Mouse (Mus musculus): ENCODE results near the gene Dcun1d3.

The Dcun1d3 gene

DNA sequence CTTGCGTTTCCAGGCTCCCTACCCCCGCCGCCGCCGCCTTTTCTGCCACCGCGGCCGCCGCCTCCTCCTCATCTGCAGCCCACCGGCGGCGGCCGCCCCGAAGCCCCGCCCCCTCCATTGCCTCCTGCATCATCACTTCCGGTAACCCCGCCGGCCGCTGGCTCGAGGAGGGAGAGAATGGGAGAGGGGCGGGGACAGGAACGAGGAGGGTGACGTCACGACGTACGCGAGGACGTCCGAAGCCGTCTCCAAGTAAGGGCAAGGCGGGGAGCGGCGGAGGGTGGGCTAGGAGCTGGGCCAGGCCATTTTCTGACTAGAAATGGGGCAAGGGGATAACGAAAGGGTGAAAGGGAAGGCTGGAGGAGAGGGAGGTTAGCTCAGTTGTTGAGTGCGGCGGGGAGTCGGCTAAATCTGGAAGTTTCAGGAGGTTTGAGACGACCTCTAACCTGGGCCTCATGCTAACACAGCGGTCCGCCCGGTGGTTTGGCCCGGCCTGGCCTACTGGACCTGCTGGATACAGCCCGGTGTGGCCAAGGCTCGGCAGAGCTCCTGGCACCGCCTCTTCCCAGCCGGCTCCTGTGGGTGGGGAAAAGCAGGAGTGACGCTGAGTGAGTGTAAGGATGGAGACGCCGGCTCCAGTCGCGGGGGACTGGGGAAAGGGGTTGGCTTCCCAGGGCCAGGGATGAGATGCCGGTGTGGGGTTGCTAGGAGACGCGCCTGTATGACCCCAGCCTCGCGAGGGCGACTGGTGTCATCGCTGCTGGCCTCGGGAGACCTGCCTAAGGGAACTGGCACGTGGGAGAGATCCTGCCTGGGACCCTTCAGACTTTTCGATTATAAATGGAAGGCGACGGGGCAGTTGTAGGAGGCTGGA lies at the start of gene Dcun1d3, which contains the start of gene Lyrm1:
Gene Dcun1d3 (minus strand): TSS at position 660 of the 874 bp plus-strand sequence.
Gene Lyrm1 (plus strand): TSS at position 223 of the 874 bp plus-strand sequence.
- DNase-seq: peak; percentile 100

- peak in 1 of 2 experiments; percentile 18 for DNase-seq
Observed at GRCm38 (mm10) chr7:119941569-119941968, 45.5 kb upstream of the Dcun1d3 start.

DNA sequence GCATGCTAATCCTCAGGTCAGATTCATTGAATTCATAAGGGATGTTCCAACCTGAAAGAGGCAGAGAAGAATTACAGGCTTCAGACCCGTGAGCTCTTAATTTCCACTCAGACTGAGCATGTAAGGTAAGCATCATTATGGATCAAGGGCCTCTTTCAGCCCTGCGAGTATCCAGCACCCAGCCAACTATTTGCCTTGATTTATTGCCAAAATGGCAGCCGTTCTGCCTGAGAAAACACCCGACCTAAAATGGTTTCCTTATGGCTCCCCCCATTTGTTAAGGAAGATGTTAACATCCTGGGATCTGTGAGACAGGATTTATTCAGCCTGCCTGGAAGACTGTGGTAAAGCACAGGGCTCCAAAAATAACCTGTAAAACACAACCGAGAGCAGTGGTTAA lies 40.9 kb upstream of the Dcun1d3 start:
- peak; percentile 57 to 62 for DNase-seq

DNA sequence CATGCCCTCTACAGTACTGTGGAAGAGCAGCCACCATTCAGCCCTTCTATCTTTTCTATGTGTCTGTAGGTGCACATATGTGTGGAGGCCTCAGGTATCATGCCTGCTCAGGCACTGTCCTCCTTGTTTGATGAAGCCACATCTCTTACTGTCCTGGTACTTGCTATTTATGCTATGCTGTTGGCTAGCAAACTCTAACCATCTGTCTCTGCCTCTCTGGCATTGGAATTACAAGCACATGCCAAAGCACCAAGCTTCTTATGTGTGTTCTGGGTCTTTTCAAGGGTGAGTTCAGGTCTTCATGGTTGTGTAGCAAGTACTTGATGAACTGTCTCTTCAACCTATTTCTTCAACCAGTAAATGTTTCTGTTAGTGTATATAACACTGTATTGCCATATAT lies 40.2 kb upstream of the Dcun1d3 start:
- DNase-seq: peak; percentile 58 to 66

DNA sequence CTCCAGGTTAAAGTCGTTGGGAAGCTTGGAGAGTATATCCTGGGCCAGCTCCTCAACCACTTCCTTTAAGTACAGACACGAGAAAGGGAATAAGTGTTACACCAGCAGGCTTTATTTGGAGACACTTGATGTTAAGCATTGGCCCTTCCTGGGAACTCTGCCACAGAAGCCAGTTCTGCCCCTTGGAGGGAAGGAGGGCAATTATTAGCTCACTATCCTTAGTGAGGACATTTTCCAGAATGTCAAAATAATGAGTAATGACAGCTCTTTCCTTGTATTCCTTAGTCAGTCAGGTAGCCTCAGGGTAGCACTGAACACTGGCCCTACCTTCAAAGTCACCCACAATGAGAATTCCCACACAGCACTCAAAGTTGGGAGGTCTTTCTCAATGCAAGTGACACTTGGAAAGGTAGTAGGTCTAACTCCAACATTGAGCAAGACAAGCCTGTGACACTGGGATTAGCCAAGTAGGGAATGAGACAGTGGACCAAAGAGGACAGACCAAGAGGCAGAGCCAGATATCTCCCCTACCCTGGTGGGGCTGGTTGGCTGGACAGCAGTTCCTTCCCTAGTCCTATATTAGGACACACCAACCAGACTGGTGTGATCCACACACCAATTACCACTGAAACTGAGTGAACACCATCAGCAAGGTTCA lies 32.8 kb upstream of the Dcun1d3 start:
- no peak for DNase-seq

DNA sequence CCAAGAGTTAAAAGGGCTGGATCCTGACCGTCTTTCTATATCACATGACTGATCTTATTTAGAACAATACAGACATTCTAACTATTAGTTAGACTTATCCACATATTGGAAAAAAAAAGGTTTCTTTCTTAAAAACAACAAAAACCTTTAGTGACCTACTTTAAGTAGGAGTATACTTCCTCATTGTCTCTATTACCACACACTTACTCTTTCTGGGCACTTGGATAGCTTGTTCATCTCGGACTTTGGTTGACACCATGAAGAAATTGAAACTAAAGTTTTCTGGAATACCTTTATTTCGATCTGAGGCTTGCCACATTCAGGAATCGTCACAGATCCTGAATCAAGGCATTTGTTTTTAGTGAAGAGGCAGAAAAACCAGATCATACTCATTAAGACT lies 25.0 kb upstream of the Dcun1d3 start:
- no peak for DNase-seq

GRCm38 (mm10) chr7:119920457-119920856 lies 24.4 kb upstream of the Dcun1d3 start:
- DNase-seq: peak; percentile 25 to 28

DNA sequence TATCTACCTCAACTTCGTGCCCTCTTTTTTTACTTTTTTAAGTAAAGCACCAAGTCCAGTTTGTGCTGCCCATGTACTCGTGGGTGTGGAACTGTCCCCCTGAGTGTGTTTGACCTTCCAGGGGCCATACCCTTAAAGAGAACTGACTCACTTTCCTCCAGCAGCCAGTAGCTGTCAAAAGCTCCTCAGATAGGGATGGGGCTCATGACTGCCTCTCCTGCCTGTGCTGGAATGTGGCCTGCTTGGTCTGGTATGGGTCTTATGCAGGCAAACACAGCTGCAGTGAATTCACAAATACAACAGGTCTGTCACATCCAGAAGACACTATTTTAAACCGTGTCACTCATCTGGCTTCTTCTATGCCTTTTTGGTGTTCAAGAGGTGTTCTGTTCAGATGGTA lies 15.6 kb upstream of the Dcun1d3 start:
- no peak for DNase-seq

GRCm38 (mm10) chr7:119906523-119907215 lies 10.6 kb upstream of the Dcun1d3 start:
- DNase-seq: no peak

GRCm38 (mm10) chr7:119899386-119900057 lies 3.4 kb upstream of the Dcun1d3 start:
- DNase-seq: no peak

GRCm38 (mm10) chr7:119898247-119898856 lies 2.3 kb upstream of the Dcun1d3 start:
- no peak for DNase-seq

GRCm38 (mm10) chr7:119897521-119898109 lies 1.5 kb upstream of the Dcun1d3 start:
- no peak for DNase-seq

- peak in 1 of 2 experiments; percentile 55 for DNase-seq
Observed at GRCm38 (mm10) chr7:119894818-119895544, 1.1 kb downstream of the Dcun1d3 start.

DNA sequence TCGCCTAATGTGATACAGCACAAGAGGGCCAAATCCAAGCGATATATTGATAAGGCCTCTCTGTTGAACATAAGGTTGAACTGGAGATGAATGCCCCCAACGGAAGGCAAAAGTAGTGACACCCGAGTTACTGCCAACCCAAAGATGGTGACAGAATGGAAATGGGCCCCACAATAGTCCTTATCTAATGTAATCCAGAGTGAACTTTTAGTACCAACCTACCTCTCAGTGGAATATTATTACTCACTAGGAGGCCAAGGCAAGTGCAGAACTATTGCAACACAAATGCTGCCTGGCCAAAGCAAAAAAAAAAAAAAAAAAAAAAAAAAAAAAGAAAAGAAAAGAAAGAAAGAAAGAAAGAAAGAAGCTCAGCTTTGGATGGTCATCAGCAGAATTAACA lies 3.4 kb downstream of the Dcun1d3 start:
- DNase-seq: no peak

- no peak for DNase-seq
Observed at GRCm38 (mm10) chr7:119892198-119892597, 3.9 kb downstream of the Dcun1d3 start.

GRCm38 (mm10) chr7:119887887-119888286 lies 8.2 kb downstream of the Dcun1d3 start:
- no peak for DNase-seq

DNA sequence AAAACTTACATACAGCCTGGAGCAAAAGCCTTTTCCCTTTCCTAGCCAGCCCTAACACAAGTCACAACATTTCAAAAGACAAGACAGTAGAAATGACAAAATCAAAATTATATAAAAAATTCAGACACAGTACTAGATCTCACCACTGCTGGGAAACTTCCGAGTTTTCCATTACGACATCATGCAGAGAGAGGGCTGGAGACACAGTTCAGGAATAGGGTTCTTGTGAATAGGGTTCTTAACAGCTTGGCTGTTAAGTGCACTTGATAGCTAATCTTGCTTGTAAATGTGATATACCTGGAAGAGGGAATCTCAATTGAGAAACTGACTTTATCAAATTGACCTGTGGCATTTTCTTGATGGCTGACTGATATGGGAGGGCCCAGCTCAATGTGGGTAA lies 14.9 kb downstream of the Dcun1d3 start:
- DNase-seq: no peak

- no peak for DNase-seq
Observed at GRCm38 (mm10) chr7:119880345-119880744, 15.8 kb downstream of the Dcun1d3 start.

DNA sequence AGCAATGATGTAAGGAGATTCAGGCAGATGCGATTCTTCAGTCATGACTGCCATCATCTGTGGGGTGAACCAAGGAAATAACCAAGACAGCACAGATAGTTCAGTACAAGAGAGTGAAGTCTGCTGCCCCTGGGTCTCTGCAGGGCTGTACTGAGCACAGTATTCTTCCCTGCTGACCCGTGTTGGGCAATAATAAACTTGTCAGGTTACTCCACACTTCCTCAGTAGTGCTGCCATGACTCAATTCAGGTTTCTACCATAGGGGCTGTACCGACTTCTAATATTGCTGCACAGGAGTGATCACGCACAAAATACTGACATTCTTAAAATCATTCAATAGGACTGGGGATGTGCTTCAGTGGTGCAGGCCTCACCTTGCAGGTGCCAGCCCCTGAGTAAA lies 16.9 kb downstream of the Dcun1d3 start:
- no peak for DNase-seq

DNA sequence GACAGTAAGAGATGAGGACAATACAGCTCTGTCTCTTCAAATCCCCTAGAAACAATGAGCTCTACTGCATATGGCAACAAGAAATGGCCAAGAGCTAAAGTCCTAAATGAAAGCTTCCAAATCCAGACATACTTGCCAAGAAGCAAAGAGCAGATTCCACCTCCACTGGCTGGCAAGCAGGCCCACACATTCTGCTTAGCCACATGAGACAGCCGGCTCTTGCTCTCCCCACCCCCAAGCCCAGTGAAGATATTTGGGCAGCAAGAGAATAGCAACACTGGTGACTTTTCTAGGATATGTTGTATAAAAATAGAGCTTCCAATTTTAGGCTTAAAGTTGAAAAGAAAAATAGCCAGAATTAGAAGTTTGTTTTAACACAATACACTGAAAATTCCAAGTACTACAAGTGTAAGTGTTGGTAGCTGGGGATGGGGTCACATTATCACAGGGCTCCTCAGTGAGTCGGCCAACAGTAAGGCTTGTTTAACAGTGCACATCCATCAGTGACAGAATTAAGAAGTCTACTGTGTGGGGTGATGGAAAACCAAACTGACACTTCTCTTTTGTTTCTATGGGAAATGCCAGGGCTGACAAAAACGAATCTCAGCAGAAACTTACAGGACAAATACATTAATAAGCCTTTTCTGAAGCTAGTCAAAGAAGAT lies 20.2 kb downstream of the Dcun1d3 start:
- DNase-seq: peak; percentile 76 to 79

GRCm38 (mm10) chr7:119873050-119873449 lies 23.0 kb downstream of the Dcun1d3 start:
- DNase-seq: no peak

Measured in cerebellum, postnatal 10 days (tissue).